ENCODE assay signal across 10 mouse cellular contexts in genomic region chr2:6071598-6072440, GRCm38 (mm10). TPM values are rescaled to one million over a fixed set of nuclear protein-coding genes. Genes with fewer than 3 reads are reported as not detected.
DNase-seq lines count a peak whose midpoint lies in the region; ATAC-seq lines count a peak whose summit lies in the region.
"Had no signal": no experiment of that assay in that cellular context is flagged by ENCODE, and none has a peak within 500 bp of the region (broad histone marks: within the 10 kb centered on the region; RNA-seq: fewer than 3 reads in every experiment).

No protein-coding gene starts in this region.

- peaks cover 17% of the 10 kb centered on the region for H3K4me1 ChIP-seq in heart, embryonic 16.5 days (ENCODE audit: control insufficient read depth, insufficient read depth, low read length)

- no peak overlapping the region for H3K9ac ChIP-seq in heart, embryonic 16.5 days (ENCODE audit: low read length)

- peaks cover 5% of the 10 kb centered on the region; the same call in 1 of the 2 replicates for H3K9me3 ChIP-seq in heart, embryonic 16.5 days (replicated peaks; ENCODE audit: control insufficient read depth, low read length)

- H3K27ac ChIP-seq in heart, embryonic 16.5 days (ENCODE audit: low read length), result no peak overlapping the region

- intact Hi-C loops in heart, postnatal 36 days (cut with DNase I), result no loop called here

- no peaks in the 10 kb centered on the region for H3K36me3 ChIP-seq in heart, embryonic 16.5 days (ENCODE audit: control insufficient read depth, insufficient read depth)

- no peak overlapping the region for H3K4me2 ChIP-seq in heart, embryonic 16.5 days (ENCODE audit: low read depth, low read length)

- no peak for DNase-seq in heart, postnatal 36 days
- peak; percentile 28 to 63 for DNase-seq in adrenal gland, postnatal 36 days
- peak; percentile 86 to 91 for DNase-seq in lung, adult 18-20 months
- DNase-seq in testis, postnatal 14 days (ENCODE audit: low spot score), result peak; percentile 78
- no peak for DNase-seq in cerebellum, adult 8-10 months
- no peak for DNase-seq in gastrocnemius, adult 8-10 months (ENCODE audit: low spot score in 2 of 2)
- no peak for DNase-seq in layer of hippocampus, adult 9-11 months
- DNase-seq: thymus, postnatal 36 days had no signal

- ATAC-seq in heart, embryonic 16.5 days (replicated peaks; ENCODE audit: extremely low read depth, insufficient read depth, low FRiP score), result 0 out of 2 replicates have a peak, but pooled peaks have one; percentile 15
- ATAC-seq: hindbrain, embryonic 16.5 days had no signal

- no peak overlapping the region for H3K4me3 ChIP-seq in heart, embryonic 16.5 days (ENCODE audit: low read length)

- 31% methylated on average over 11 of the region's 11 CpGs for WGBS in heart, embryonic 16.5 days

- H3K27me3 ChIP-seq in heart, embryonic 16.5 days (ENCODE audit: control insufficient read depth, insufficient read depth, low read length), result no peaks in the 10 kb centered on the region

RNA-seq across cellular contexts. Expression of gene Proser2, which starts 58.2 kb away (rescaled TPM):
- 18.1 and 18.3 TPM in 2 replicates for polyA plus RNA-seq in heart, embryonic 16.5 days (2015; fragmentation: Nextera tagmentation; extraction: Ambion mirVana)
- total RNA-seq in heart, postnatal 36 days (2021), result 10 to 100 TPM; 12.0 to 21.3 TPM
- total RNA-seq in adrenal gland, postnatal 36 days (2021), result 10 to 100 TPM; 12.1 to 14.5 TPM
- under 1 TPM; 0.70 to 0.97 (median 0.90) TPM for total RNA-seq in gastrocnemius, adult 8-10 months (2022)

Comparison
In these comparisons a context has a peak if more than half of its experiments do, and no peak if none do; other contexts are left out.
1. DNase-seq: peak in adrenal gland, postnatal 36 days (2 of 2), lung, adult 18-20 months (2 of 2) and testis, postnatal 14 days (single experiment); none in heart, postnatal 36 days (0 of 2), cerebellum, adult 8-10 months (single experiment), gastrocnemius, adult 8-10 months (0 of 2) and layer of hippocampus, adult 9-11 months (single experiment).
2. RNA of gene Proser2, which starts 58.2 kb away (total RNA-seq): 12.0 to 21.3 TPM in heart, postnatal 36 days and 12.1 to 14.5 TPM in adrenal gland, postnatal 36 days; 0.70 to 0.97 TPM in gastrocnemius, adult 8-10 months; every median in the first group is over 4 times any median in the second.